ENCODE assay signal across 12 mouse cellular contexts in the genomic region with DNA sequence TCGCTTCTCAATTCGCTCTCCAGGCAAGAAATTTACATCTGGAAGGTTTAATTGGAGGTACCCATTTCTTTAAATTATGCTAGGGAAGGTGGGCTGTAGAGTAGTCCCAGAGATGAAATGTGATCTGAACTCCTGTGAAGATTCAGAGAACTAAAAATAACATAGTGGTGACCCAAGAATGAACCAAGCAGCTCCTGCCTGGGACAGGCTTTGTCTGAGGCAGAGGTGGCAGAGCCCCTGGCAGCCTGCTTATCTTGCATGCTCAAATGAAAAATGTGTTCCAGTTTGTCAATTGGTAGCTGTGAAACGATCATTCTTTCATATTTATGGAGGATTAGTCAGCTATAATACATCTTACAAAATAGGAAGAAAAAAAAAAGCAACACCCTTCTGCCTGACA.
A peak's percentile ranks its signal among the peaks of the same experiment; 100 is the strongest.
DNase-seq lines count a peak whose midpoint lies in the region; ATAC-seq and TF ChIP-seq lines count a peak whose summit lies in the region.
"Had no signal": no experiment of that assay in that cellular context is flagged by ENCODE, and none has a peak within 500 bp of the region (broad histone marks: within the 10 kb centered on the region; RNA-seq: fewer than 3 reads in every experiment).

No protein-coding gene starts in this region.

- no peaks in the 10 kb centered on the region for H3K36me3 ChIP-seq in neural tube, embryonic 13.5 days
- no peaks in the 10 kb centered on the region; the same call in 1 of the 2 replicates for H3K36me3 ChIP-seq in hindbrain, embryonic 16.5 days (ENCODE audit: control insufficient read depth, insufficient read depth, low read length)
- peaks cover 82% of the 10 kb centered on the region for H3K36me3 ChIP-seq in thymus, adult 2 months (ENCODE audit: control insufficient read depth, insufficient read depth, low read length)
- H3K36me3 ChIP-seq: liver, embryonic 15.5 days had no signal

- 16% methylated on average over 3 of the region's 3 CpGs for WGBS in neural tube, embryonic 13.5 days
- WGBS in hindbrain, embryonic 16.5 days: 25% methylated on average over 3 of the region's 3 CpGs
- 82% methylated on average over 3 of the region's 3 CpGs for WGBS in thymus, adult 2 months

- H3K4me3 ChIP-seq in neural tube, embryonic 13.5 days: no peak overlapping the region
- H3K4me3 ChIP-seq in hindbrain, embryonic 16.5 days (ENCODE audit: low read length): no peak overlapping the region
- no peak overlapping the region for H3K4me3 ChIP-seq in thymus, adult 2 months (ENCODE audit: control insufficient read depth, insufficient read depth, low read length)
- H3K4me3 ChIP-seq: liver, embryonic 15.5 days had no signal

- peak; percentile 38; the same call in 1 of the 2 replicates for ATAC-seq in neural tube, embryonic 13.5 days (ENCODE audit: low read depth)
- ATAC-seq in hindbrain, embryonic 16.5 days: 0 out of 2 replicates have a peak, but pooled peaks have one; percentile 37

- peak; percentile 30 for DNase-seq in embryo, embryonic 11 days
- DNase-seq in embryo, embryonic 10 days (ENCODE audit: low spot score): no peak
- DNase-seq in neural tube, embryonic 10.5 days (ENCODE audit: extremely low spot score, low spot score): no peak
- DNase-seq in thymus, adult 2 months: no peak
- no peak for DNase-seq in frontal cortex, postnatal 14 days (ENCODE audit: low spot score in 2 of 2)
- DNase-seq in frontal cortex, postnatal 10 days (ENCODE audit: low spot score in 2 of 2): no peak
- DNase-seq: cerebellum, adult 9-11 months; kidney, postnatal 14 days; thymus, postnatal 14 days had no signal

- peak overlapping the region; percentile 67 for H3K27ac ChIP-seq in neural tube, embryonic 13.5 days (replicated peaks)
- H3K27ac ChIP-seq in hindbrain, embryonic 16.5 days (ENCODE audit: low read depth, low read length): 0 out of 2 replicates have a peak overlapping the region, but pooled peaks have one; percentile 35
- H3K27ac ChIP-seq in thymus, adult 2 months (ENCODE audit: control insufficient read depth, insufficient read depth, low read length): no peak overlapping the region
- H3K27ac ChIP-seq: liver, embryonic 15.5 days had no signal

- no peaks in the 10 kb centered on the region for H3K27me3 ChIP-seq in neural tube, embryonic 13.5 days
- no peaks in the 10 kb centered on the region for H3K27me3 ChIP-seq in hindbrain, embryonic 16.5 days (replicated peaks; ENCODE audit: control insufficient read depth, insufficient read depth, low read length)
- H3K27me3 ChIP-seq in thymus, adult 2 months (ENCODE audit: control insufficient read depth, insufficient read depth, low read length): no peaks in the 10 kb centered on the region
- H3K27me3 ChIP-seq: liver, embryonic 15.5 days had no signal

- H3K4me2 ChIP-seq in neural tube, embryonic 13.5 days: no peak overlapping the region
- H3K4me2 ChIP-seq in hindbrain, embryonic 16.5 days (ENCODE audit: low read length): no peak overlapping the region
- H3K4me2 ChIP-seq: liver, embryonic 15.5 days had no signal

- TF ChIP-seq POLR2A in thymus, adult 2 months (IDR thresholded peaks at IDR 0.05; ENCODE audit: control insufficient read depth, extremely low read depth, insufficient read depth, low read length, poor library complexity): no peak

- TF ChIP-seq CTCF in thymus, adult 2 months (IDR thresholded peaks at IDR 0.05; ENCODE audit: borderline replicate concordance, control insufficient read depth, extremely low read depth, insufficient read depth, low read length, poor library complexity): no peak

- no peaks in the 10 kb centered on the region for H3K9me3 ChIP-seq in neural tube, embryonic 13.5 days
- no peaks in the 10 kb centered on the region for H3K9me3 ChIP-seq in hindbrain, embryonic 16.5 days (ENCODE audit: control insufficient read depth, low read length)
- H3K9me3 ChIP-seq: liver, embryonic 15.5 days had no signal

- H3K9ac ChIP-seq in neural tube, embryonic 13.5 days: no peak overlapping the region
- H3K9ac ChIP-seq in hindbrain, embryonic 16.5 days (ENCODE audit: low read depth, low read length): no peak overlapping the region
- H3K9ac ChIP-seq: liver, embryonic 15.5 days had no signal

- H3K4me1 ChIP-seq in neural tube, embryonic 13.5 days (replicated peaks): peaks cover 41% of the 10 kb centered on the region
- peaks cover 22% of the 10 kb centered on the region for H3K4me1 ChIP-seq in hindbrain, embryonic 16.5 days (ENCODE audit: control insufficient read depth, insufficient read depth, low read depth, low read length)
- H3K4me1 ChIP-seq in thymus, adult 2 months (replicated peaks; ENCODE audit: control insufficient read depth, insufficient read depth, low read length): no peaks in the 10 kb centered on the region
- H3K4me1 ChIP-seq: liver, embryonic 15.5 days had no signal
